Mouse (Mus musculus): ENCODE data around the gene Psmb10. TPM values are rescaled to one million over a fixed set of nuclear protein-coding genes. Genes with fewer than 3 reads are reported as not detected.

Gene Psmb10
- 274 and 456 TPM in 2 replicates for polyA plus RNA-seq (2012; rRNA removed)

DNA sequence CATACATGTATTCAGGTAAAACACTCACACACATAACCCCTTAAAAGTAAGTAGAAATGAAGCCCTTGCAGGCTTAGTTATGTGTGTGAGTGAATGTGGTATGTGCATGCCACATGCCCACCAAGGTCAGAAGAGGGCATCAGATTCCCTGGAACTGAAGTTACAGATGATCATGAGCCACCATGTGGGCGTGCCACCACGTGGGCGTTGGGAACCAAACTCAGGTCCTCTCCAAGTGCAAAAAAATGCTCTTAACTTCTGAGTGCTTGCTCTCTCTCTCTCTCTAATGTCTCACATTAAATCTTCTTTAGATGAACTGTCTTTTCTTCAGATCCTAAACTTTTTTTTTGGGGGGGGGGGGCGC, at the start of gene Psmb10:
Gene Psmb10, minus strand, starts transcription at position 139 of the 364 bp plus-strand sequence.

GRCm38 (mm10) chr8:105979325-105979724, 41.1 kb upstream of the Psmb10 start, which contains the start of gene Dpep3:
TSS of gene Dpep3 (minus strand) at chr8:105979429.

DNA sequence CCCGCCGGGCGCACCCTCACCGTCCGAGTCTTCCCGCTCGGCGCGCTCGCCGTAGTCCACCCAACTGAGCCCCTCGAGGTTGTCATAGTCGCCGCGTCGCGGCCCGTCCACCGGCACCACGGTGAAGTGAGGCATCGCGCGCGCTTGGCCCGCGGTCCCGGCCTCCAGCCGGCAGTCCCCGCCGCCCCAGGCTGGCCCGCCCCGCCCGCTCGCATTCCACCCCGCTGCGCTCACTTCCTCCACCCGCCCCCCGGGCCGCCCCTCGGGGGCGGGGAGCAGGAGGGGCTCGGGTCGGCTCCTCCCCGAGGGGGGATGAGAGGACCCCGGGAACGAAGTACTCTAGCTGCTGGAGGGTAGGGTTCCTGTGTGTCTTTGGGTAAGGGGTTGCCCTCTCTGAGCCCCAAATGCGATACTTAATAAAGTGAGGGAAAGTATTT, 27.7 kb upstream of the Psmb10 start, which contains the start of gene Slc12a4:
Gene Slc12a4, minus strand, starts transcription at position 193 of the 437 bp plus-strand sequence.

DNA sequence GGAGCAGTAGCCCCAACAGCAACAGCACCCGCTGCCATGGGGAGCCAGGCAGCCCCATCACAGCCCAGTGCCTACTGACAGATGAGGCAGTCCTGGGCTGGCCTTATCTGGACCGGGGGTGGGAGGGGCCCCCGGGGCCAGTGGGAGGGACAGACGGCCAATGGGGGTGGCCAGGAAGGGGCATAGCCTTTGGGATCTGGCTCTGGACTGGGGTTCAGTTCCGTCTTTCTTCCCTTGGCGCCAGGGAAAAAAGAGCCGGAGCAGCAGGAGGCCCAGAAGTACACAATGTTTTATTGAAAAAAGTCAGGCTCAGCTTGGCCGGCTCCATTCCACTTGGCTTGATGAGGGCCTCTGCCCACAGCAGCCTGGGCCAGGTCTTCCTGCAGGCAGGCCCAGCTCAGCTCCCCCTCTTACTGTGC, 5.1 kb upstream of the Psmb10 start, which contains the start of gene Lcat:
Gene Lcat, minus strand, starts transcription at position 62 of the 419 bp plus-strand sequence.

DNA sequence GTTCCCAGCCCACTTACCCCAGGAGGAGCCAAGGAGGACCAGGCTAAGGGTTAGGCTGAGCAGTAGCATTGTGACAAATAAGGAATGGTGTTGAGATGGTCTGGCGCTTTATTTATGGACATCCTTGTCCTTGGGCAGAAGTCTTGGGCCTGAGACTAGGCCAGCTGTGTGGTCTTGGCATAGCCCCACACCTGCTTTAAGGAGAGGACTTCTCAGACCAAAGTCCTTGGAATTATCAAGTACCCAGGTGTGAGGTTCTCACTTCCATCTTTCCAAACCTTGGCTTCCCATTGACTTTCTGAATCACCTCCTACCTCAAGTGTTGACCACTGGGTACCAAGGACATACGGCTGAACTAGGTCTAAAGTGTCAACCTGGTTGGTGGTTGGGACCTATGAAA, 4.5 kb downstream of the Psmb10 start, which contains the start of gene Ctrl:
Gene Ctrl, minus strand, starts transcription at position 101 of the 400 bp plus-strand sequence.

GRCm38 (mm10) chr8:105900180-105900940, 37.9 kb downstream of the Psmb10 start, which contains the start of gene Pskh1:
TSS of gene Pskh1 (plus strand) at chr8:105900441.

DNA sequence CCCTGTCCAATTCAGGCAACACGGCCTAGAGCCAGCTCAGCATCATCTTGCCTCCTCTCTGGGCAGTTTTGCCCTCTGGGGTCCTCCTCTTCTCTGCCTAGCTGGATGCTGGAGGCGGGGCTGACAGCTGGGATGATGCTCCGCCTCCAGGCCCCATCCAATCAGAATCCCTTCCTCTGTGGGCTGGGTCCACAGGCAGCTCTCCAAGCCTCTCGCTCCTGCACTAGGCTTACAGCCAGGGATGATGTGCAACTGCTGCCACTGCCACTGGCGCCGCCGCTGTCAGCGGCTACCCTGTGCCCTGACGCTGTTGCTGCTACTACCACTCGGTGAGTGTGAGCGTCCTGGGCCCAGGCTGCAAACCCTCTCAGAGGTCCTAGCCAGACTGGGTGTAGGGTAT, 44.9 kb downstream of the Psmb10 start, which contains the start of gene Nrn1l:
Gene Nrn1l, plus strand, starts transcription at position 229 of the 400 bp plus-strand sequence.

Other genes starting within 250 kb of the Psmb10 start
- 30.4 and 30.8 TPM in 2 replicates for gene Acd, start 237.3 kb downstream of the Psmb10 start, polyA plus RNA-seq (2012; rRNA removed)
- 14.3 and 15.3 TPM in 2 replicates for gene Pard6a, start 237.3 kb downstream of the Psmb10 start, polyA plus RNA-seq (2012; rRNA removed)
- gene 4933405L10Rik, start 230.8 kb downstream of the Psmb10 start, polyA plus RNA-seq (2012; rRNA removed) = not detected in 2 replicates
- gene Enkd1, start 230.2 kb downstream of the Psmb10 start, polyA plus RNA-seq (2012; rRNA removed) = 8.4 and 8.6 TPM in 2 replicates
- 10.6 and 11.4 TPM in 2 replicates for gene Gfod2, start 179.8 kb downstream of the Psmb10 start, polyA plus RNA-seq (2012; rRNA removed)
- gene Ranbp10, start 111.1 kb downstream of the Psmb10 start, polyA plus RNA-seq (2012; rRNA removed) = 21.8 and 23.4 TPM in 2 replicates
- gene Tsnaxip1, start 110.7 kb downstream of the Psmb10 start, polyA plus RNA-seq (2012; rRNA removed) = not detected in 2 replicates
- 11.8 and 13.0 TPM in 2 replicates for gene Cenpt, start 85.2 kb downstream of the Psmb10 start, polyA plus RNA-seq (2012; rRNA removed)
- 58.1 and 62.6 TPM in 2 replicates for gene Thap11, start 83.3 kb downstream of the Psmb10 start, polyA plus RNA-seq (2012; rRNA removed)
- 16.5 and 17.9 TPM in 2 replicates for gene Nutf2, start 77.9 kb downstream of the Psmb10 start, polyA plus RNA-seq (2012; rRNA removed)
- 68.4 and 74.2 TPM in 2 replicates for gene Edc4, start 57.6 kb downstream of the Psmb10 start, polyA plus RNA-seq (2012; rRNA removed)
- 3.0 and 3.6 TPM in 2 replicates for gene Nrn1l, start 44.9 kb downstream of the Psmb10 start, polyA plus RNA-seq (2012; rRNA removed)
- 30.6 and 35.4 TPM in 2 replicates for gene Pskh1, start 38.0 kb downstream of the Psmb10 start, polyA plus RNA-seq (2012; rRNA removed)
- gene Ctrl, start 4.6 kb downstream of the Psmb10 start, polyA plus RNA-seq (2012; rRNA removed) = 6.9 and 2,597 TPM in 2 replicates
- gene Lcat, start 4.9 kb upstream of the Psmb10 start, polyA plus RNA-seq (2012; rRNA removed) = 1.0 and 1.3 TPM in 2 replicates
- gene Slc12a4, start 27.7 kb upstream of the Psmb10 start, polyA plus RNA-seq (2012; rRNA removed) = 21.3 and 30.2 TPM in 2 replicates
- gene Dpep3, start 41.0 kb upstream of the Psmb10 start, polyA plus RNA-seq (2012; rRNA removed) = 0.10 and 0.12 TPM in 2 replicates
- 5.5 TPM in 2 replicates for gene Dus2, start 52.9 kb upstream of the Psmb10 start, polyA plus RNA-seq (2012; rRNA removed)
- gene Dpep2nb, start 67.5 kb upstream of the Psmb10 start, polyA plus RNA-seq (2012; rRNA removed) = not detected in 2 replicates
- gene Ddx28, start 73.4 kb upstream of the Psmb10 start, polyA plus RNA-seq (2012; rRNA removed) = 8.0 and 8.7 TPM in 2 replicates
- gene Nfatc3, start 120.4 kb upstream of the Psmb10 start, polyA plus RNA-seq (2012; rRNA removed) = 12.8 and 15.7 TPM in 2 replicates
- gene Esrp2, start 198.5 kb upstream of the Psmb10 start, polyA plus RNA-seq (2012; rRNA removed) = 68.5 and 68.7 TPM in 2 replicates
- gene Pla2g15, start 212.0 kb upstream of the Psmb10 start, polyA plus RNA-seq (2012; rRNA removed) = 9.7 and 10.5 TPM in 2 replicates
- gene Slc7a6, start 230.4 kb upstream of the Psmb10 start, polyA plus RNA-seq (2012; rRNA removed) = 11.6 and 11.8 TPM in 2 replicates

All from colon, adult 2 months (tissue).